Mouse (Mus musculus) gastrocnemius, postnatal 25 days (tissue): ENCODE data around the gene Fam25c. TPM values are rescaled to one million over a fixed set of nuclear protein-coding genes. Genes with fewer than 3 reads are reported as not detected.
"Not testable (repeated sequence)": the region's sequence is repeated elsewhere in the genome, so short reads cannot be mapped to it uniquely, and the experiment has no call there.

Source experiments
- DNase-seq: peaks from one replicate; pipeline ENCODE4 v3.0.0; 2022
- long read RNA-seq, 2 experiments: library from polyadenylated mRNA; stranded (forward); transcript quantifications; one replicate each; pipeline ENCODE4 v2.0.0; 2021
- total RNA-seq, 2 experiments: library from RNA; stranded (reverse); gene quantifications; 1 replicate in 1 of 2; 2 replicates in 1 of 2; pipeline ENCODE4 v1.2.3; 2021

Gene Fam25c
- 1 to 10 TPM in 1 of 2 experiments, under 1 TPM in 1; 0.82 to 1.3 TPM for total RNA-seq
- long read RNA-seq, experiment 1, partial matches to known transcripts = 0 of 2 reads
- long read RNA-seq, experiment 1, other reads (novel, unspliced or antisense) = 0 of 2 reads
- long read RNA-seq, experiment 2, partial matches to known transcripts = 0 of 1 reads
- long read RNA-seq, experiment 2, other reads (novel, unspliced or antisense) = 0 of 1 reads

DNA sequence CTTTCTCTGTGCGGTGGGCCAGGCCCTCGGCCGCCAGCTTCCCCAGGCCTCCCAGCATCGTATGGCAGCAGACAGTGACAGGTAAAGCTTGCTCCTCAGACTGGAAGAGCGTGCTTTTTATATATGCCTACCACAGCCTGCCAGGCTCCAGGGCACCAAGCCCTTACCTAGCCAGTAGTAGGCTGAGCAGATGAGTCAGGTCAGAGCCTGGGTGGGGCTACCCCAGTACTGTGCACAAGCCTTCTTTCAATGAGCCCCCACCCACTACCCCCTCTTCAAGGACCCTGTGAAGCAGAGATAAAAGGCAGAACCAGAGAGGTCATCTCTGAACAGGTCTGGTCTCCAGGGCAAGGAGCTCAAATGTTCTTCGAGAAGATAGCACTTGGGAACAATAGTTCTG, at the start of gene Fam25c:
Fam25c (minus strand) TSS at position 133 of the 400 bp plus-strand sequence.
- no peak for DNase-seq

- DNase-seq = no peak
These were observed 48.2 kb upstream of the Fam25c start for GRCm38 (mm10) chr14:34403424-34403823.

GRCm38 (mm10) chr14:34402871-34403270, 47.6 kb upstream of the Fam25c start:
- DNase-seq = no peak

- peak; percentile 45 for DNase-seq
These were observed 45.9 kb upstream of the Fam25c start for GRCm38 (mm10) chr14:34401135-34401534.

GRCm38 (mm10) chr14:34400021-34400420, 44.8 kb upstream of the Fam25c start:
- DNase-seq = no peak

GRCm38 (mm10) chr14:34399301-34399700, 44.1 kb upstream of the Fam25c start:
- DNase-seq = no peak

GRCm38 (mm10) chr14:34398901-34399300, 43.7 kb upstream of the Fam25c start:
- no peak for DNase-seq

GRCm38 (mm10) chr14:34397871-34398270, 42.6 kb upstream of the Fam25c start:
- no peak for DNase-seq

- no peak for DNase-seq
These were observed 38.1 kb upstream of the Fam25c start for GRCm38 (mm10) chr14:34393295-34393694.

GRCm38 (mm10) chr14:34382921-34383704, 27.9 kb upstream of the Fam25c start:
- DNase-seq = no peak

- DNase-seq = peak; percentile 45
These were observed 23.5 kb upstream of the Fam25c start for GRCm38 (mm10) chr14:34378560-34379331.

DNA sequence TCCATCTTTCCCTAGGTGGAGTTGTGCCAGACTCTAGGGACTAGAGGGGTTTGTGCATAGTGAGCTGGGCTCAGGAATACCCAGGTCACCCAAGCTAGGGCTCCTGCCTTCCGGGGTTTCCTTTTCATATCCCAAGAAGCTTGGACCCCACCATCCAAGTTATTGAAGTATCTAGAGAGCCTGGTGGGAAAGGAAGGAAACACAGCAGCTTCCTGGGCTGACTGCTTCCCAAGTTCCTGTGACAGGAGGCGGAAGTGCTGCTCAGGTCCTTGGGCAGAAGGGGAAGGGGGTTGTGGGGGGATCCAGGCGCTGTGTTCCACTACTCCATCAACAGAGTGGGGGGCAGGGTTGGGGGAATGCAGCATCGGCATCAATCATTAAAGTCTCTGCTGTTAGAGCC, 21.9 kb upstream of the Fam25c start:
- no peak for DNase-seq

- DNase-seq = no peak
These were observed 20.7 kb upstream of the Fam25c start for GRCm38 (mm10) chr14:34375941-34376340.

- no peak for DNase-seq
These were observed 20.2 kb upstream of the Fam25c start, which contains the start of gene Mmrn2 for GRCm38 (mm10) chr14:34375415-34375904. Gene Mmrn2, plus strand, starts transcription at chr14:34375465.

DNA sequence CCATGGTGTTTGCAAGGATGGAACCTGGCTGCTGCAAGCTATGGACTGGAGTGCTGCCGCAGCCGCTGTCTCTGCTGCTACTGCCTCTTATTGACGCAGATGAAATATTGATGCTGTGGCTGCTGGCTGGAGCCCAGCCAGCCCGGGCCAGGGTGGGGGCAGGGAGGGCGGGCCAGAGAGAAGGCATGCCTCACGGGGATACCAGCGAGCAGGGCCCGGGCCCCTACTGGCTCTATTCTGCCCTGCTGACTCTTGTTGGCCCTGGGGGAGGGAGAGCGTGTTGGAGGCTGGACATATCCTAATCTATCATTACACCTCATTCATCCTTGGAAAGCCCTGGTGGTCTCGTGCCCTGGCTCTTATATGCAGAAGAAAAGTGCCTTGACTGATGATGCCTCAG, 19.3 kb upstream of the Fam25c start, which contains the start of gene Sncg:
Sncg (minus strand) TSS at position 213 of the 400 bp plus-strand sequence.
- DNase-seq = no peak

GRCm38 (mm10) chr14:34373581-34373980, 18.3 kb upstream of the Fam25c start:
- DNase-seq = no peak

GRCm38 (mm10) chr14:34372646-34373045, 17.4 kb upstream of the Fam25c start:
- DNase-seq = no peak

DNA sequence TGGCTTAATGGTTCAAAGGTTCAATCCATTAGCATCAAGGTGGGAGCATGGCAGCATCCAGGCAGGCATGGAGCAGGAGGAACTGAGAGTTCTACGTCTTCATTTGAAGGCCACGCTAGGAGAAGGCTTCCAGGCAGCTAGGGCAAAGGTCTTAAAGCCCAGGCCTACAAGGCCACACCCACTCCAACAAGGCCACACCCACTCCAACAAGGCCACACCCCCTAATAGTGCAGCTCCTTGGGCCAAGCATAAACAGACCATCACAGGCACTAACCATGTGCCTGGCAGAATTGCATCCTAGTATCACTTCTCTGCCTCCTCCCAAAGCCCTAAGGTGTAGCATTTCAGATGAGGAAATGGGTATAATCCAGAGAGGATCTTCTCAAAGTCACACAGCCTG, 16.5 kb upstream of the Fam25c start:
- no peak for DNase-seq

DNA sequence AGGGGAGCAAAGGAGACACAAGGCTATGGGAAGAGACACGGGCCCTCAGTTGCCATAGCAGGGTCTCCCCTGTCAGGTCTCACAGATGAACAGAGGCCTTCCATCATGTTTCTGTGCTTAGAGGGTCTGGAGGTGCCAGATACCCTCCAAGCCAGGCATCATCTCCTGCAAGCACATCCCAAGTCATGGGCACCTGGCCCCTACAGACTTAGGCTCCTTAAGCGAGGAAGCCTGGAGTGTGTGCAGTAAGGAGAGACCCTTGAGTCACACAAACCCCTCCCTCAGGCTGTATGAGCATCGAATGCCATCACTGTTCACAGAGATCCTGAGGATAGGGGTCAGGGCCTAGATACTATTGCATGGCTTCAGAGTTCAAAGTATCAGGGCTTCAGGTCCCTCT, 15.7 kb upstream of the Fam25c start:
- DNase-seq = no peak

DNA sequence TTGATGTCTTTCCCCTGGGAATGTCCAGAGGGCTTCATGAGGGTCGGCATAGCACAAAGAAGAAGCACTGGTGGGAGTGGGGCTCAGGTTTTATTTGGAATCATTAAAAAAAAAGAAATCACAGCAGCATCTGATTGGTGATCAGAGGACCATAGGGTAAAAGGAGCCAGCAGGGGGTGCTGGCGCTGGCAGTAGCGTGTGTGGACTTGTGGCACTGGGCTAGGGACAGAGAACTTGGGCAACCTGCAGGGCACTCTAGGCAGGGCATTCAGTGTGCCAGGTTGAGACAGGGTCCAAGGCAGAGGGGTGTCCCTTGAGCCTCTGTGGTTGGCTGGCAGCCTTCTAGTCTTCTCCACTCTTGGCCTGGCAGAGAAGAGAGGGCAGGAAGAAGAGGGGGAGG, 15.0 kb upstream of the Fam25c start:
- DNase-seq = no peak

GRCm38 (mm10) chr14:34365147-34365507, 9.9 kb upstream of the Fam25c start:
- no peak for DNase-seq

DNA sequence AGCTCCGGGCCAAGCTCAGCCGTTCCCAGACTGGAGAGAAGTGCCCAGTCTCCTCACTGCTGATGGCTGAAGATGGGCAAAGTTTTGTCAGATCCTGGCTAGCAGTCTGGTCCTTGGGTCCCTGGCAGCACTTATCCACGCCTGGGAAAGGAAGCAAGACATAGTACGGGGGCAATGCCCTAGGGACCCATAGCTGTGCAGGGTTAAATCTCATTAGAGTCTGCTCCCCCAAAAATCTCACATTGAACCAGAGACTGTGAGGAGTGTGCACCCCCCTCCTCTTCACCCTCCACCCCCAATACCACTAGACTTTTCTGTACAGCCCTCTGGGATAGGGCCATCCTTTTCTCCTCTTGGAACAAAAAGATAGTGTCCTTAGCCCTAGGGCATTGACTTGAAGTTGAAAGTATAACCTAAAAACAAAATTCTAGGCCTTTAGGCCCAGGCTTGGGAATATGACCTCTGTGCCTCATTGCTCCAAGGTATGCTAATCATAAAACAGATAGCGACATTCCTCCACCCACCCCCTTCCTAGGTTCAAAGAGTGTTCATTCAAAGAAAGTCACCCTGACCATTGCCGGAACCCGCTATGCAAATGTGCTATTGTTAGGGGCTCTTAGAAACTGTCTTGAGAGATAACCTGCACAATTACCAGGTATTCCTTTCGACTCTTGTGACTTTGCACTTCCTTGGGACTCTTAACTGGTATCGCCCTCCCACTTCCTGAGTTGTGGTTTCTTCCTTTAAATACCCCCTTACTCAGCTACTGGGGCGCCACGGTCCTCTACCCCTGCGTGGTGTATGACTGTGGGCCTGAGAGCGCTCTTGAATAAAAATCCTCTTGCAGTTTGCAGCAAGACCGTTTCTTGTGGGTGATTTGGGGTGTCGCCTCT, 9.3 kb upstream of the Fam25c start:
- not testable (repeated sequence) for DNase-seq
